Mouse (Mus musculus) kidney, adult 2 months (tissue): ENCODE results near the gene Zfp600. TPM values are rescaled to one million over a fixed set of nuclear protein-coding genes. Genes with fewer than 3 reads are reported as not detected.

Experiments used
- polyA plus RNA-seq: library from polyadenylated mRNA; depleted of rRNA; stranded (reverse); fragments of >200 nt; gene quantifications from 2 replicates; pipeline ENCODE4 v1.2.3, GENCODE M21; 2012; rRNA removed

Gene Zfp600
- polyA plus RNA-seq, 1 experiment = not detected

Other genes starting within 250 kb of the Zfp600 start
- not detected in 2 replicates for gene Zfp987, start 59.5 kb upstream of the Zfp600 start, polyA plus RNA-seq